ENCODE assay signal across 1 mouse cellular context in the genomic region with DNA sequence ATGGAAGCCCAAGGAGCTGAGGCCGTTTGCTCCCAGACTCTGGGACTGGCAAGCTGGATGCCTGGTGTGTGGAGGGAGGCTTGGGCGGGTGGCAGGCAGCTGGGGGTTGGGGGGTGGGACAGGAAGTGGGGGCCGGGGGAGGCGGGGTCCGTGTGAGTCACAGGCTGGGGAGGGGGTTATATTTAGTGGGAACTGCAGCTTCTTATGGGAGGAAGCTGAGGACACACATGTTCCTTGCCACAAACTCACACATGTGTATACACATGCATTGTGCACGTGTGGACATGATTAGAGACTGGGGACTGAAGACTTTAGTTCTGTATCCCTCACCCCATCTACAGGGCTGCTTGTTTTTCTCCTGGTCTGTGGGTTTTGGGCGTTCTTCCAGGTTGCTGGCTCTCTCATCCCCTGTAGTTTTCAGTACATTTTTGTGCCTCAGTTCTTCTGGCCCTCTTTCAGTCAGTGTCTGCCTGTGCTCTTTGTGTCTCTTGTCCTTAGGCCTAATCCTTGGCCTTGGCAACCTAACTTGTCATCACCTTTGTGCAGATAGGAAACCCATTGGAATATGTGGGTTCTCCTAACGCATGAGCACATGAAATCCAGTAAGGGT.
TF ChIP-seq lines count a peak whose summit lies in the region.

No protein-coding gene starts in this region.

TF ChIP-seq in CH12.LX, 34 proteins besides CTCF, POLR2A, EP300 and RAD21:
- TF ChIP-seq BHLHE40 (IDR thresholded peaks at IDR 0.05; ENCODE audit: low read depth, low read length) (no peak), ELF1 (IDR thresholded peaks at IDR 0.05; ENCODE audit: low read depth, low read length) (no peak), NELFE (IDR thresholded peaks at IDR 0.05; ENCODE audit: low read depth, low read length) (no peak), ZC3H11A (IDR thresholded peaks at IDR 0.05; ENCODE audit: low read depth, low read length) (no peak)
